Mouse (Mus musculus): Measurements from ENCODE around the gene Pptc7. TPM values are rescaled to one million over a fixed set of nuclear protein-coding genes. Genes with fewer than 3 reads are reported as not detected.
"Not testable (repeated sequence)": the region's sequence is repeated elsewhere in the genome, so short reads cannot be mapped to it uniquely, and the experiment has no call there.

Gene Pptc7
- polyA plus RNA-seq, 1 experiment, result 27.9 TPM

GRCm38 (mm10) chr5:122310699-122311098, 26.5 kb downstream of the Pptc7 start:
- no peak overlapping the region for H3K27ac ChIP-seq (ENCODE audit: insufficient read depth, low read length)
- no peak for TF ChIP-seq POLR2A (IDR thresholded peaks at IDR 0.05; ENCODE audit: extremely low read depth, insufficient read depth, low read length)
- no peak for TF ChIP-seq CTCF (IDR thresholded peaks at IDR 0.05; ENCODE audit: extremely low read depth, insufficient read depth, low read length)

GRCm38 (mm10) chr5:122311692-122312091, 27.5 kb downstream of the Pptc7 start:
- Histone ChIP-seq H3K4me1 (ENCODE audit: control insufficient read depth, insufficient read depth, low read length) (peaks cover 3% of the 10 kb centered on the region), H3K4me3 (ENCODE audit: insufficient read depth, low read length) (no peak overlapping the region), H3K27ac (ENCODE audit: insufficient read depth, low read length) (no peak overlapping the region)
- TF ChIP-seq CTCF (IDR thresholded peaks at IDR 0.05; ENCODE audit: extremely low read depth, insufficient read depth, low read length) (no peak), POLR2A (IDR thresholded peaks at IDR 0.05; ENCODE audit: extremely low read depth, insufficient read depth, low read length) (no peak)

More at GRCm38 (mm10) chr5:122310699-122311098, 26.5 kb downstream of the Pptc7 start:
- Histone ChIP-seq H3K4me3 (ENCODE audit: insufficient read depth, low read length) (no peak overlapping the region), H3K4me1 (ENCODE audit: control insufficient read depth, insufficient read depth, low read length) (peaks cover 3% of the 10 kb centered on the region)

DNA sequence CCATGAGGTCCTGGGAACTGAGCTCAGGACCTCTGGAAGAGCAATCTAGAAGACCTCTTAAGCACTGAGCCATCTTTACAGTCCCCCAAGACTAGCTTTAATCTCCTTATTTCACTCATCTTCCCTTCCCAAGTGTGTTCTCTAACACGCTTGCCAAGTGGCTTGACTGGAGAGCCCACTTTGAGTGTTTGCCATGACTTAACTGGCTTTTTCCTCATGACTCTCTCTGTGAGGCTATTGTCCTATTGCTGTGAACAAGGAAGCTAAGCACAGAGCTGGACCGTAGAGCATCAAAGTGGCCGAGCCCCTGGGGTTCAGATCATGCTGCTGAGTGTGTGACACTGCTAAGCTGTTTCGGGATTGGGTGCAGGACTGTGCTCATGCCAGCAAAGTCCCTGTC, 28.2 kb downstream of the Pptc7 start:
- H3K4me1 ChIP-seq (ENCODE audit: control insufficient read depth, insufficient read depth, low read length), result peaks cover 3% of the 10 kb centered on the region
- no peak overlapping the region for H3K27ac ChIP-seq (ENCODE audit: insufficient read depth, low read length)
- no peak overlapping the region for H3K4me3 ChIP-seq (ENCODE audit: insufficient read depth, low read length)
- TF ChIP-seq POLR2A (IDR thresholded peaks at IDR 0.05; ENCODE audit: extremely low read depth, insufficient read depth, low read length) (no peak), CTCF (IDR thresholded peaks at IDR 0.05; ENCODE audit: extremely low read depth, insufficient read depth, low read length) (no peak)

- H3K4me1 ChIP-seq (ENCODE audit: control insufficient read depth, insufficient read depth, low read length), result peaks cover 3% of the 10 kb centered on the region
- no peak overlapping the region for H3K4me3 ChIP-seq (ENCODE audit: insufficient read depth, low read length)
- TF ChIP-seq POLR2A (IDR thresholded peaks at IDR 0.05; ENCODE audit: extremely low read depth, insufficient read depth, low read length), result no peak
- TF ChIP-seq CTCF (IDR thresholded peaks at IDR 0.05; ENCODE audit: extremely low read depth, insufficient read depth, low read length), result no peak
- no peak overlapping the region for H3K27ac ChIP-seq (ENCODE audit: insufficient read depth, low read length)
These were observed 28.9 kb downstream of the Pptc7 start for GRCm38 (mm10) chr5:122312942-122313684.

GRCm38 (mm10) chr5:122314966-122315667, 31.0 kb downstream of the Pptc7 start:
- Histone ChIP-seq H3K27ac (ENCODE audit: insufficient read depth, low read length) (peak overlapping the region; percentile 67), H3K4me3 (ENCODE audit: insufficient read depth, low read length) (no peak overlapping the region), H3K4me1 (ENCODE audit: control insufficient read depth, insufficient read depth, low read length) (peaks cover 3% of the 10 kb centered on the region)
- TF ChIP-seq CTCF (IDR thresholded peaks at IDR 0.05; ENCODE audit: extremely low read depth, insufficient read depth, low read length), result peak; percentile 27; the same call in 1 of the 2 replicates
- TF ChIP-seq POLR2A (IDR thresholded peaks at IDR 0.05; ENCODE audit: extremely low read depth, insufficient read depth, low read length), result no peak

GRCm38 (mm10) chr5:122317329-122318045, 33.3 kb downstream of the Pptc7 start:
- Histone ChIP-seq H3K27ac (ENCODE audit: insufficient read depth, low read length) (no peak overlapping the region), H3K4me3 (ENCODE audit: insufficient read depth, low read length) (no peak overlapping the region), H3K4me1 (ENCODE audit: control insufficient read depth, insufficient read depth, low read length) (peaks cover 3% of the 10 kb centered on the region)
- TF ChIP-seq POLR2A (IDR thresholded peaks at IDR 0.05; ENCODE audit: extremely low read depth, insufficient read depth, low read length) (no peak), CTCF (IDR thresholded peaks at IDR 0.05; ENCODE audit: extremely low read depth, insufficient read depth, low read length) (no peak)

- no peak overlapping the region for H3K27ac ChIP-seq (ENCODE audit: insufficient read depth, low read length)
- H3K4me1 ChIP-seq (ENCODE audit: control insufficient read depth, insufficient read depth, low read length), result peaks cover 1% of the 10 kb centered on the region; the same call in 1 of the 2 replicates
- TF ChIP-seq POLR2A (IDR thresholded peaks at IDR 0.05; ENCODE audit: extremely low read depth, insufficient read depth, low read length) (no peak), CTCF (IDR thresholded peaks at IDR 0.05; ENCODE audit: extremely low read depth, insufficient read depth, low read length) (peak; percentile 15; the same call in 1 of the 2 replicates)
- no peak overlapping the region for H3K4me3 ChIP-seq (ENCODE audit: insufficient read depth, low read length)
These were observed 33.9 kb downstream of the Pptc7 start for GRCm38 (mm10) chr5:122318100-122318499.

GRCm38 (mm10) chr5:122318976-122319375, 34.8 kb downstream of the Pptc7 start:
- H3K4me1 ChIP-seq (ENCODE audit: control insufficient read depth, insufficient read depth, low read length); H3K27ac ChIP-seq (ENCODE audit: insufficient read depth, low read length); H3K4me3 ChIP-seq (ENCODE audit: insufficient read depth, low read length): not testable (repeated sequence)

DNA sequence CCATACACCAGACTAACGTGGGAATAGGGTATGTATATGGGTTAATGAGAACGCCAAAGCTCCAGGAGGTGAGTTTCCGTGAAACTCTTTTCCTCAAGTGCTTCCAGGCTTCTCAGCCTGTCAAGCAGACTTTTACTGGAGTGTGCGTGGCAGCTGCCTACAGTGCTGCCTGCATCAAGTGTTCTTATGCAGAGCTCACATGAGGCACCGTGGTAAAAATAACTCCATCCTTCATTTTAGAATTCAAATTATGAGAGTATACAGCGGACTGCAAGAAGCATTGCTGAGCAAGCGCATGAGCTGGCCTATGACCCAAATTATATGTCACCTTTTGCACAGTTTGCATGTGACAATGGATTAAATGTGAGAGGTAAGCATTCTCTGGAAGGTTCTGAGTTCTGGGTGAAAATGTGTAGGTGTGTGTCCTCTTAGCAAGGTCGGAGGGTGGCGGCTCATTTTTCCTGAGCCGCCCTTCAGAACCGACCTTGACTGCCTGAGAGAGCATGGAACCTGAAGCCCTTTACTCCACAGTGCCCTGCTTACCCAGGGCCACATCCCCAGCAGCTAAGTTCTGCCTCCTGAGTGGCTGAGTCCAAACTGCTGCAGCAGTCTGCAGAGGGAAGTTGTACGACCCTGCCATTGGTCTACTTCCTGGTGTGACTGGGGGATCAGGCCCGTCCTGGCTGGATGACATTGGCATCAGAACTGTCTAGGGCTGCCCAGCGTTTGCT, 35.5 kb downstream of the Pptc7 start:
- Histone ChIP-seq H3K4me1 (ENCODE audit: control insufficient read depth, insufficient read depth, low read length) (peaks cover 3% of the 10 kb centered on the region), H3K27ac (ENCODE audit: insufficient read depth, low read length) (peak overlapping the region; percentile 43), H3K4me3 (ENCODE audit: insufficient read depth, low read length) (no peak overlapping the region)
- no peak for TF ChIP-seq CTCF (IDR thresholded peaks at IDR 0.05; ENCODE audit: extremely low read depth, insufficient read depth, low read length)
- TF ChIP-seq POLR2A (IDR thresholded peaks at IDR 0.05; ENCODE audit: extremely low read depth, insufficient read depth, low read length), result no peak

All from cortical plate, adult 2 months (tissue).